Mouse (Mus musculus): Measurements from ENCODE around the gene Gaa.

Gaa gene

DNA sequence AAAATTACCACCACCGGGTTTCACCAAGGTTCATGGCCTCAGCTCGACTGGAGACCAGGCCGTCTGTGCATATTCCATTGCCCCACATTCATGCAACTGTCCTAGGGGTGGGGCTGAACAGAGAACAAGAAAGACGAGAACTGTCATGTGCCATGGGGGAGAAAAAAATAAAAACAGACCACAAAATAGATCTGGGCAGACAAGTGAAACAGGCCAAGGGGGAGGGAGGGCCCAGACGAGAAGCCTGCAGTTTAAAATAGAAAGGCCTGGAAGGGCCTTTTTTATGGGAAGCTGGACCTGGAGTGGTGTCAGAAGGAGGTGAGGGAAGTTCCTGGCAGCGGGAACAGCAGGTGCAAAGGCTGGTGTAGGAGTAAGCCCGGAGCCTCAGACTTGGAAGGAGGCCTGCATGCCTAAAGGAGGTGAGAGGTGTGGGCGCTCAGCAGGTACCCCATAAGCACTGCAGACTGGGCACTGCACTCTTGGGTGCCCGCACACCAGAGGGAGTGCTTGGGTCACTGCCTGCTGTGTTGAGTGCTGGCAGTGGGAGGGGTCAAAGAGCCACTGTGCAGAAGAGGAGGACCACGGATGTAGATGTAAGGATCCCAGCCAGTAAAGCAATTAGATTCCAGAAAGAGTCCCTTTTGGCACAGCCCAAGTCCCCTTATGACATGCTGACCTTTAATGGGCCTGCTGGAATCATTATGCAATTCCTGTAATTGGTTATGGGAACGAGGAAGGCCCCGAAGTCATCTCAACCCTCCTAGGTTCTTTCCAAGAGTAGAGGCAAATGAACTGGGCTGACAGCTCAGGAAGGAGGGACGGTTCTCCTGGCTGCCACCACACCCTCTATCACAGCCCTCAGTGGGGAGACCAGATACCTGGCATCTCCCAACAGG, 39.3 kb downstream of the Gaa start:
- no peak for DNase-seq

GRCm38 (mm10) chr11:119307658-119307867, 39.9 kb downstream of the Gaa start, which contains the start of gene Card14:
Gene Card14, plus strand, starts transcription at chr11:119307768.
- no peak for DNase-seq

- DNase-seq = peak; percentile 33 to 61
These were observed 40.2 kb downstream of the Gaa start for GRCm38 (mm10) chr11:119307916-119308315.

- no peak for DNase-seq
These were observed 42.9 kb downstream of the Gaa start for GRCm38 (mm10) chr11:119310621-119311020.

DNA sequence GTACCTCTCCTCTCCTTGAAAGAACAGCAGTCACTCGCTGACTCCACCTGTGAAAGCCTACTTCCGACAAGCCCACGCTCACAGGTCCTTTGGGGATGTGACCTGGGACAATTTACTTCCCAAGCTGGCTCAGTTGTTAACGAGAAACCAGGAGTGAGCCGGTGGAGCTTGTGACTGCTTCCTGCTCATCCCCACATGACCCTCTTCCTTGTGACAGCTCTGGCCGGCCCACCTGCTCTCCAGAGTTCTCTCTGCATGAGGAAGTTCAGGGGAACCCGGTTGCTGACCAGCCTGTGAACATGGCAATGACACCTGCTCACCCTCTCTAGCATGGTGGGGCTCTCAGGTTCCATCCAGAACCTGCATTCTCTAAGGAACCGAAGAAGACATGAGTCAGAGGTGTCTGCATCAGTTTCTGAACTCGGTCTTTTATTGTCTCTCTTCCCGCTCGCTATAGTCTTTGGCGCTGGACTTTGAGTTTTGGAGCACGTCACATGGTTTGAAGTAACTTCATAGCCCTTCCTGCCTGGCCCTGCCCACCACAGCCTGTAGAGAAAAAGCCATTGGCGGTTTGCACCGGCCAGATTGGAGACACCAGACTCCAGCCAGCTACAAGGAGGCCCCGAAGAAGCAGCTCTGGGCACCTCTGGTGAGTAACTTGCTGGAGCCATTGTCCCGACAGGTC, 46.7 kb downstream of the Gaa start:
- DNase-seq = no peak

- no peak for DNase-seq
These were observed 49.0 kb downstream of the Gaa start for GRCm38 (mm10) chr11:119316720-119317119.

DNA sequence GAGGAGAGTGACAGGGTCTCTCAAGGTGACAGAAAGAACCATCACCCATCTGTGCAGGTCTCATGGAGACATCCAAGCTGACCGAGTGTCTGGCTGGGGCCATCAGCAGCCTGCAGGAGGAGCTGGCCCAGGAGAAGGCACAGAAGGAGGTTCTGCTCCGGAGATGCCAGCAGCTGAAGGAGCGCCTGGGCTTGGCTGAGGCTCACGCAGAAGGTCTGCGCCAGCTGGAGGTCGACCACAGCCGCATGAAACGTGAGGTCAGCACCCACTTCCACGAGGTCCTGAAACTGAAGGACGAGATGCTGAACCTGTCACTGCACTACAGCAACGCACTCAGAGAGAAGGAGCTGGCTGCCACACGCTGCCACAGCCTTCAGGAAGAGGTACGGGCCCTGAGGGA, 54.8 kb downstream of the Gaa start:
- no peak for DNase-seq

DNA sequence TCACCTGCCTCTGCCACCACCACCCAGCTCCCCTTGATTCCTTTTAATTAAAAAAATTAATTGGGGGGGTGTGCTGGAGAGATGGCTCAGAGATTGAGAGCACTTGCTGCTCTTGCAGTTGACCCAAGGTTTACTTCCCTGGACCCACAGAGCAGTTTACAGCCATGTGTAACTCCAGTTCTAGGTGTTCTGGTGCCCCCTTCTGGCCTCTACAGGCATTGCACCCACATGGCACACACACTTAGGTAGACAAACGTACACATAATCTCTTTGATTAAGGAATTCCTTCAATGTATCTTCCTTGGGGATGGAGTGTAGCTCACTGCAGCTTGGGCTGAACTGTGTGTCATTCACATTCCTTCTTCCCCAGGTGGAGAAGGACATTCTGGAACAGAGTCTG, 57.4 kb downstream of the Gaa start:
- DNase-seq = no peak

DNA sequence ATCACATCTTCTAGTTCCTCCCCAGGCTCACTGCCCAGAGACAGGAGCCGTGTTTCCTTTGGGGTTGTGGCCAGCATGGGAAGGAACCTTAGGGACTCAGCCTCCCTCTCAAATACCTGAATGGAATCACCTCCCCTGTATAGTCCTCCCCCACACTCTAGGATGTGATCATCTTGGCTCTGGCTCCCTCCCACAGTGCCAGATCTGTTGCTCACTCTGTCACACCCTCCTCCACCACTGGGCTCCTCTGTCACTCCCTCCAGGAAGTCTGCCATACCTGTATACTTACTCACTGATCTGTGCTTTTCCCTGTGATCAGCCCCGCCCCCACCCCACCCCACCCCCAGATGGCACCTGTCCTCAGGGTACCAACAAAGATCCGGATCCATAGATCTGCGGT, 62.9 kb downstream of the Gaa start:
- DNase-seq = no peak

- no peak for DNase-seq
These were observed 64.3 kb downstream of the Gaa start for GRCm38 (mm10) chr11:119331970-119332369.

Data from lung, postnatal 4 days (tissue).